Mouse (Mus musculus) brain, embryonic 14.5 days (tissue): ENCODE measurements around the gene Klk4.

Source experiments
- CTCF ChIP-seq: fragments of 200-500 bp; IDR thresholded peaks from 2 replicates; pipeline ENCODE4 v1.5.1; 2012; ENCODE audit warnings: inconsistent platforms, mild to moderate bottlenecking, moderate library complexity, borderline replicate concordance; ENCODE audit not compliant: insufficient read depth, insufficient read length; ENCODE audit errors: extremely low read depth
- POLR2A ChIP-seq: fragments of 200-500 bp; IDR thresholded peaks from 2 replicates; pipeline ENCODE4 v1.6.1; 2012; ENCODE audit warnings: mild to moderate bottlenecking, inconsistent platforms, borderline replicate concordance; ENCODE audit not compliant: poor library complexity, insufficient read depth, insufficient read length, severe bottlenecking; ENCODE audit errors: extremely low read depth

DNA sequence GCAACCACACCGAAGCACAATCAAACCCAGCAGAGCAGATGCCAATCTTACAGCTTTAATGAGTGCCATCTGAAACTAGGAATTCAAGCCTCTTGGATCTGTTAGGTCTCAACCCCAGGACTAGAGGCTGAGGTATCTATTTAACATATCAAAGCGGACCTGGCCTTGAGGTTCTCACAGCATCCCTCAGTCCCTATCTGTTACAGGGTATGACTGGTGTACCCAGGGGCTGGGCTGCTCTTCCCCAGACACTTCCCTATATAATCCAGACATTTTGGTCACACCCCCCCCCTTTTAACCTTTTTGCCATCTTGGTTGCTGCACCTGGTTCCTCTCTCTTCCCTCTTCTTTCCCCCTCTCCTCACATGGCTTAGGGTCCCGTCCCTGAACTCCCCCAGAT, 7.3 kb upstream of the Klk4 start:
- no peak for TF ChIP-seq POLR2A
- no peak for TF ChIP-seq CTCF
